Mouse (Mus musculus): ENCODE results near the gene Cst9. TPM values are rescaled to one million over a fixed set of nuclear protein-coding genes. Genes with fewer than 3 reads are reported as not detected.

The Cst9 gene
- not detected in 2 replicates for polyA plus RNA-seq (2015; fragmentation: Nextera tagmentation; extraction: Ambion mirVana)

- H3K27ac ChIP-seq: no peak within 1 kb of the TSS
- 66% methylated on average over 4 of the region's 4 CpGs for WGBS
- no peak within 1 kb of the TSS for H3K4me3 ChIP-seq (replicated peaks)
- no peaks in the 10 kb centered on the region for H3K4me1 ChIP-seq
- ATAC-seq (replicated peaks; ENCODE audit: low FRiP score): no peak
- H3K4me2 ChIP-seq: no peak within 1 kb of the TSS
- no peaks in the 10 kb centered on the region for H3K9me3 ChIP-seq (replicated peaks)
- no peak within 1 kb of the TSS for H3K9ac ChIP-seq
- no peaks in the 10 kb centered on the region for H3K36me3 ChIP-seq
- no peaks in the 10 kb centered on the region for H3K27me3 ChIP-seq
Observed at GRCm38 (mm10) chr2:148834912-148835311, at the start of gene Cst9. Gene Cst9, plus strand, starts transcription at chr2:148835147.

- Histone ChIP-seq H3K27me3 (no peaks in the 10 kb centered on the region), H3K4me1 (no peaks in the 10 kb centered on the region), H3K4me2 (no peak within 1 kb of the TSS), H3K9me3 (replicated peaks) (no peaks in the 10 kb centered on the region), H3K9ac (no peak within 1 kb of the TSS), H3K36me3 (no peaks in the 10 kb centered on the region), H3K27ac (no peak within 1 kb of the TSS), H3K4me3 (replicated peaks) (no peak within 1 kb of the TSS)
- WGBS: 95% methylated on average over 6 of the region's 6 CpGs
- no peak for ATAC-seq (replicated peaks; ENCODE audit: low FRiP score)
Observed at GRCm38 (mm10) chr2:148789142-148789541, 45.8 kb upstream of the Cst9 start, which contains the start of gene Cst12. Gene Cst12, plus strand, starts transcription at chr2:148789361.

- no peaks in the 10 kb centered on the region for H3K9me3 ChIP-seq (replicated peaks)
- no peak within 1 kb of the TSS for H3K27ac ChIP-seq
- H3K36me3 ChIP-seq: no peaks in the 10 kb centered on the region
- H3K9ac ChIP-seq: no peak within 1 kb of the TSS
- H3K4me2 ChIP-seq: no peak within 1 kb of the TSS
- no peak within 1 kb of the TSS for H3K4me3 ChIP-seq (replicated peaks)
- no peaks in the 10 kb centered on the region for H3K27me3 ChIP-seq
- 90% methylated on average over 1 of the region's 1 CpGs for WGBS
- ATAC-seq (replicated peaks; ENCODE audit: low FRiP score): no peak
- no peaks in the 10 kb centered on the region for H3K4me1 ChIP-seq
Observed at GRCm38 (mm10) chr2:148798485-148798884, 36.5 kb upstream of the Cst9 start, which contains the start of gene Cst8. Gene Cst8, plus strand, starts transcription at chr2:148798785.

- peak; percentile 69; the same call in 1 of the 2 replicates for ATAC-seq (replicated peaks; ENCODE audit: low FRiP score)
- H3K36me3 ChIP-seq: no peaks in the 10 kb centered on the region
- 38% methylated on average over 3 of the region's 3 CpGs for WGBS
Observed at GRCm38 (mm10) chr2:148801491-148801921, 33.4 kb upstream of the Cst9 start.

GRCm38 (mm10) chr2:148806696-148807095, 28.3 kb upstream of the Cst9 start:
- peak; percentile 67; the same call in 1 of the 2 replicates for ATAC-seq (replicated peaks; ENCODE audit: low FRiP score)
- H3K27ac ChIP-seq: no peak overlapping the region
- no peaks in the 10 kb centered on the region for H3K9me3 ChIP-seq (replicated peaks)
- H3K9ac ChIP-seq: no peak overlapping the region
- 35% methylated on average over 6 of the region's 6 CpGs for WGBS
- H3K4me3 ChIP-seq (replicated peaks): no peak overlapping the region
- H3K4me2 ChIP-seq: no peak overlapping the region
- H3K4me1 ChIP-seq: no peaks in the 10 kb centered on the region
- H3K27me3 ChIP-seq: no peaks in the 10 kb centered on the region
- no peaks in the 10 kb centered on the region for H3K36me3 ChIP-seq

More at GRCm38 (mm10) chr2:148801491-148801921, 33.4 kb upstream of the Cst9 start:
- Histone ChIP-seq H3K27me3 (no peaks in the 10 kb centered on the region), H3K4me2 (no peak overlapping the region), H3K9me3 (replicated peaks) (no peaks in the 10 kb centered on the region), H3K9ac (no peak overlapping the region), H3K4me3 (replicated peaks) (no peak overlapping the region), H3K27ac (no peak overlapping the region), H3K4me1 (no peaks in the 10 kb centered on the region)

- H3K4me3 ChIP-seq (replicated peaks): no peak within 1 kb of the TSS
- H3K36me3 ChIP-seq: no peaks in the 10 kb centered on the region
- H3K4me1 ChIP-seq: no peaks in the 10 kb centered on the region
- H3K9me3 ChIP-seq (replicated peaks): no peaks in the 10 kb centered on the region
- H3K9ac ChIP-seq: no peak within 1 kb of the TSS
- no peak for ATAC-seq (replicated peaks; ENCODE audit: low FRiP score)
- H3K4me2 ChIP-seq: no peak within 1 kb of the TSS
- no peaks in the 10 kb centered on the region for H3K27me3 ChIP-seq
- H3K27ac ChIP-seq: no peak within 1 kb of the TSS
Observed at GRCm38 (mm10) chr2:148819909-148820308, 15.0 kb upstream of the Cst9 start, which contains the start of gene Cst13. Gene Cst13, plus strand, starts transcription at chr2:148820081.

- ATAC-seq (replicated peaks; ENCODE audit: low FRiP score): no peak
- Histone ChIP-seq H3K4me1 (no peaks in the 10 kb centered on the region), H3K4me2 (no peak overlapping the region), H3K4me3 (replicated peaks) (no peak overlapping the region), H3K27me3 (no peaks in the 10 kb centered on the region), H3K9me3 (replicated peaks) (no peaks in the 10 kb centered on the region), H3K36me3 (no peaks in the 10 kb centered on the region), H3K27ac (no peak overlapping the region), H3K9ac (no peak overlapping the region)
- 50% methylated on average over 1 of the region's 1 CpGs for WGBS
Observed at GRCm38 (mm10) chr2:148825986-148826385, 9.0 kb upstream of the Cst9 start.

DNA sequence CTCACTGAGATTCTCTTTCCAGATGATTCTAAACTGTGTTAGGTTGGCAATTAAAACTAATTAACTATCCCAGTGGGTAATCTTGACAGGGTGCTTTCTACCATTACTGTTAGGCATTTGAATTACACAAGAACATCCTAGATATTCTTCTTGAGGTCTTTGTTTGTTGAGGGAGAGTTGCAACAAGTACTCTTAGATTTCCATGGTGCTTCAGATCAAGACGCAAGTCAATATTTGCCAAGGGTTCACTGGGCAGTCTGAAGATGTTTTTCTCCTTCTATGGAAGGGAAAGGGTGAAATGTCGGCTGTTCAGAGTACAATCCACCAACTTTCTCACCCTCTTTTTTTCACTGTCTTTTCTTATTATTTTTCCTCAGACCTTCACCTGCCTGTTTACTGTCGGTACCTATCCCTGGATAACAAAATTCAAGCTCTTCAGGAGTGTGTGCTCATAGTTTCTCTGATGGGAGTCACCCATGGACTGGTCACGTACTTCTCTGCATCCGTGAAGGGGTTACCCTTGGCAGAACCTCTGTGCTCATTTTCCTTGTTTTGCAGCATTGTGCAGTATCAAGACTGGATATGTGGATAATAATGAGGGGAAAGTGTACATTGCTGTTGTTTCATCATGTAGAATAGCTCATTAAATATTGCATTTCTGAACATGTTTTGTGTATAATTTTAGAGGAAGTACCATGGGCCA, 3.3 kb downstream of the Cst9 start:
- Histone ChIP-seq H3K27ac (no peak overlapping the region), H3K9me3 (replicated peaks) (no peaks in the 10 kb centered on the region), H3K36me3 (no peaks in the 10 kb centered on the region), H3K4me1 (no peaks in the 10 kb centered on the region), H3K9ac (no peak overlapping the region), H3K27me3 (no peaks in the 10 kb centered on the region), H3K4me2 (no peak overlapping the region), H3K4me3 (replicated peaks) (no peak overlapping the region)
- no peak for ATAC-seq (replicated peaks; ENCODE audit: low FRiP score)
- 88% methylated on average over 5 of the region's 5 CpGs for WGBS

DNA sequence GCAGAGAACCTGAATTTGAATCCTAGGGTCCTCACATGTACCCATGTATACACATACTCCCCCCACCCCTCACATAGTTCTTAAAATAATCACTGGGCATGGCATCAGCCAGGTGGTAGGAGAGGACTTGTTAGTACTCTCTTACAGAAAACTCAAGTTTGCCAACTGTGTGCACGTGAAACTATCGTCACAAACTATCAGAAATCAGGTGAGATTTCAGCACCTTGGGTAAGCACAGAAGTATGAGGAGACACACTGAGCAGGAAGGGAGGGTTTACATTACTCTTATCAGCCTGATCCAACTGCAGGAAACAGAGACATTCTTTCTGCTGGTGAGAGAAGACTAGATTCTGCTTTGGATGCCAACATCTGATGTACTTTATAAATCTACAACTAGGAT, 4.3 kb downstream of the Cst9 start:
- no peaks in the 10 kb centered on the region for H3K27me3 ChIP-seq
- 95% methylated on average over 2 of the region's 2 CpGs for WGBS

GRCm38 (mm10) chr2:148851116-148851906, 16.4 kb downstream of the Cst9 start:
- no peaks in the 10 kb centered on the region for H3K27me3 ChIP-seq
- H3K36me3 ChIP-seq: no peaks in the 10 kb centered on the region
- no peak overlapping the region for H3K9ac ChIP-seq
- H3K4me3 ChIP-seq (replicated peaks): no peak overlapping the region
- WGBS: 45% methylated on average over 8 of the region's 8 CpGs
- no peak overlapping the region for H3K27ac ChIP-seq
- no peaks in the 10 kb centered on the region for H3K9me3 ChIP-seq (replicated peaks)
- peak; percentile 79 for ATAC-seq (replicated peaks; ENCODE audit: low FRiP score)
- H3K4me1 ChIP-seq: no peaks in the 10 kb centered on the region
- peak overlapping the region; percentile 29; the same call in 1 of the 2 replicates for H3K4me2 ChIP-seq

More for the DNA sequence above, 4.3 kb downstream of the Cst9 start:
- Histone ChIP-seq H3K4me1 (no peaks in the 10 kb centered on the region), H3K4me3 (replicated peaks) (no peak overlapping the region), H3K27ac (no peak overlapping the region), H3K9ac (no peak overlapping the region), H3K36me3 (no peaks in the 10 kb centered on the region), H3K9me3 (replicated peaks) (no peaks in the 10 kb centered on the region), H3K4me2 (no peak overlapping the region)
- ATAC-seq (replicated peaks; ENCODE audit: low FRiP score): no peak

- WGBS: 68% methylated on average over 8 of the region's 8 CpGs
- Histone ChIP-seq H3K4me1 (no peaks in the 10 kb centered on the region), H3K27me3 (no peaks in the 10 kb centered on the region), H3K9ac (no peak overlapping the region), H3K4me2 (no peak overlapping the region), H3K4me3 (replicated peaks) (no peak overlapping the region), H3K9me3 (replicated peaks) (no peaks in the 10 kb centered on the region), H3K36me3 (no peaks in the 10 kb centered on the region), H3K27ac (no peak overlapping the region)
- no peak for ATAC-seq (replicated peaks; ENCODE audit: low FRiP score)
Observed at GRCm38 (mm10) chr2:148856630-148857400, 21.9 kb downstream of the Cst9 start.

Measured in kidney, embryonic 15.5 days (tissue).